Mouse (Mus musculus) liver, adult (tissue): ENCODE data around the gene Fam98c.

Source experiments
- GATA4 ChIP-seq: IDR thresholded peaks from 2 replicates; pipeline ENCODE4 v1.6.1; 2014; ENCODE audit warnings: mild to moderate bottlenecking, low read length; ENCODE audit not compliant: insufficient replicate concordance

Fam98c gene

GRCm38 (mm10) chr7:29168121-29168695 lies 12.2 kb upstream of the Fam98c start:
- no peak for TF ChIP-seq GATA4

GRCm38 (mm10) chr7:29167656-29168055 lies 11.6 kb upstream of the Fam98c start:
- no peak for TF ChIP-seq GATA4

GRCm38 (mm10) chr7:29162750-29163525 lies 6.9 kb upstream of the Fam98c start:
- no peak for TF ChIP-seq GATA4

GRCm38 (mm10) chr7:29162294-29162693 lies 6.3 kb upstream of the Fam98c start:
- TF ChIP-seq GATA4, result no peak

- no peak for TF ChIP-seq GATA4
Measured at GRCm38 (mm10) chr7:29158264-29158663, 2.2 kb upstream of the Fam98c start.

DNA sequence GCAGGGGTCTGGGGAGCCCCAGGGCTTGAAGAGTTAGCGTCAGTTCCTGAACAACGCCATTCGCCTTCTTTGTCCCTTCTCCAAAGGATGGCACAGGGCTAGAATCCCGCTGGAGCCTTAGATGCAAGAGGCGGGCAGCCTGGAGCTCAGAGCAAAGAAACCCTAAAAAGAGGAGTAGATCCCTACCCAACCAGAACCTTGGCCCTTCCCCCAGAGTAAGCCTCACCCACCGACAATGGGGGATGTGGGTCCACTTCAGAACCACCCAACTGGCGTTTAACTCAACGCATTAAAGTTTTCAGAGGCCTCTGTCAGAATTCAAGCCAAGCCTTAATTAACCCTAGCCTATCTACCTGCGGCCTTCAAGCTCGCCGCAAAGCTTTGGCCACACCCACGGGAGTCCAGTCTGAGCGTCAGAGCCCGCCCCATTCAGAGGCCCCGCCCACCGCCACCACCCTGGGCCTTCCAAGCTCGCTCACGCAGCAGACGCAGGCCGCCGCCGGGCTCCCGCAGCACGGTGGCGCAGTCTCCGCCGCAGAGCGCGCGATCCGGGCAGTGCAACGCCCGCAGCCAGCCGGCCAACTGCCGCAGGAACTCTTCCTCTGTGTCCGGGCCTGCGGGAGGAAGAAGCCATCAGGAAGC lies 717 bp downstream of the Fam98c start:
- no peak for TF ChIP-seq GATA4

DNA sequence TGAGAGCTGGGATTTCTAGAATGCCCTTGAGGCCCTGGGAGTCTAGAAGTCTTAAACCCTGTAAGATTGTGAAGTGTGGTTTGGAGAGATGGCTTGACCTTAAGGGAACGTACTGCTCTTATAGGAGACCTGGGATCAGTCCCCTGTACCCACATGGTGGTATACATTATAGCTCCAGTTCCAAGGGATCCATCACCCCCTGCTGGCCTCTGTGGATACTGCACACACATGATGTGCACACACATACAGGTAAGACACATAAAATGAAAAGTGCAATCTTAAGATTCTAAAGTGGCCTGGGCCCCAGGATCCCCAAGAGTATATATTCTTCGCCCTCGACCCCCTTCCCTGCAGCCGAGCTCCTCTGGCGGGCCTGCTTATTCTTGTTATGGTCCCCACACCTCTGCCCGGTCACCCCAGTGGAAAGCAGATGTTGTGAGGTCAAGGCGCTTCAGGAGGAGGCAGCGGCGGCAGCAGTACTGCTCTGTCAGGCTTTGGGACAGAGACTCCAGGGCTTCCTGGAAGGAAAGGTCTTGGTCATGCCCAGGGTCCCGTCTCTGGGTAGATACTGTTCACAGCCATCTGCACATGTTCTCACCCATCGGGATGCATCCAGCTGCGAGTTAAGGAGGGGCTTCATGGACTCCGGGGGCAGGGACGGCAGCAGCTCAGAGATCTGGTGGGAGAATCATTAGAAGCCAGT lies 1.9 kb downstream of the Fam98c start:
- TF ChIP-seq GATA4, result no peak

DNA sequence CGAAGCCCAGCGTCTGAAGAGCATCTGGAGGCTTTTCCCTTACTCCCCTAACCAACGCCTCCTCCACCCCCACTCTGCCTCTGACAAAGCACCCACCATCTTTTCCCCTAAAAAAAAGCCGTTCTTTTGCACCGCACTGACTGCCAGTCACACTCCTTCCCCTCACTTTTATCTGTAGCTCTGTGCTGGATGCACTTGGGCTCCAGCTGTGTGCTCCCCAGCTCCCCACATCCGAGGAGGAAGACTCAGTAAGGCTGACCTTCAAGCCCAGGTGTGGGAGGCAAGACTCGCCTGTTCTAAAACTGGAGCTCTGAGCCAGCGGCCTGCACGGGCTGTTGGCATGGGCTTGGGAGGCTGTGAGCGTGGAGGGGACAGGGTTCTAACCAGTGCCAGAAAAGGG lies 4.5 kb downstream of the Fam98c start:
- TF ChIP-seq GATA4, result no peak

GRCm38 (mm10) chr7:29148771-29149170 lies 7.3 kb downstream of the Fam98c start:
- no peak for TF ChIP-seq GATA4

DNA sequence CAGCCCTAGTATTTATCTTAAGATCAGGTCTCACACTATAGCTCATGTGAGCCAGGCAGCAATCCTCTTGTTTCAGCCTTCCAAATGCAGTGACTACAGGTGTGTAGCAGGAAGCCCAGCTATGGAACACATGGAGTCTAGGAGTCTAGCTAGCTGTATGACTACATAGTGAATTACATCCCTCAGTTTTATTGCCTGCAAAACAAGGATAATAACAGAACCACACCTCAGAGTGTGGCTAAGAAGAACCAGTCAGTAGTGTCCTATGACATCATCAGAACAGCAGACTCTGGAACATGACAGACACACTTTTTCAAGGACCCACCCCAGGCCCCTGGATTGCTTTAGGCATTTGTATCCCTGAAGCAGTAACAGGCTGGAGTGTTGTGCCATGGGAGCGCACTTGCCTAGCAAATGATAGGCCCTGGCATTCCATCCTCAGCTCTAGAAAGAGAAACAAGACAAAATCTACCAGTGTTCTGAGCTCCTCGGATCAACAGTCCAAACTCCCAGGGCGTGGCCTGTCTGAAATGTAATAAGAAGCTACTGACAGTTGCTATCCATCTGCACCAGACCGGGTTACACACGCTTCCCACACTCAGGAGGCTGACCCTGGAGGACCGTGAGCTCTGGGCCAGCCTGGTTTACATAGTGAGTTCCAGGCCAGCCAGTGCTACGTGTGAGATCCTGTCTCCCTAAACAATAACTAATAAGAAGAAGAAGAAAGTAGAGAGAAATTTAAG lies 9.2 kb downstream of the Fam98c start:
- TF ChIP-seq GATA4, result no peak

GRCm38 (mm10) chr7:29144006-29144405 lies 12.0 kb downstream of the Fam98c start:
- no peak for TF ChIP-seq GATA4

DNA sequence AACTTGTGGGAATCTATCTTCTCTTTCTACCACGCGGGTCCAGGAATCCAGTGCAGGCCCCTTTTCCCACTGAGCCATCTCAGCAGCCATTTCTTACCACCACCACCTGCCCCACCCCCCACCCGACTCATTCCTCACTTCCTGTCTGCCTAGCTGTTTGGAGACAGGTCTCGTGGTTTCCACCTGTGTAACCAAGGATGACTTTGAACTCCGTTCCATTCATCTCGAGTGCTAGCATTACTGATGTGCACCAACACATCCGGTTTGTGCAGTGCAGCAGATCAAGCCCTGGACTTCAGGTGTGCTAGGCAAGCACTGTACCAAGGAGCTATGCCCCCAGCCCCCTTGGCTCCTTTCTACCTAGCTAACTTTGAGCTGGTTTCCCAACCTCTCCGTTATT lies 14.6 kb downstream of the Fam98c start:
- no peak for TF ChIP-seq GATA4

GRCm38 (mm10) chr7:29137429-29137828 lies 18.6 kb downstream of the Fam98c start:
- no peak for TF ChIP-seq GATA4

- no peak for TF ChIP-seq GATA4
Measured at GRCm38 (mm10) chr7:29134693-29135386, 21.2 kb downstream of the Fam98c start, which contains the start of gene Rasgrp4. Gene Rasgrp4 (plus strand): TSS chr7:29134851.
